Mouse (Mus musculus): ENCODE data around the gene Fam83b. TPM values are rescaled to one million over a fixed set of nuclear protein-coding genes. Genes with fewer than 3 reads are reported as not detected.

Fam83b gene
- under 1 TPM; 0.19 to 0.40 TPM for total RNA-seq (2021)
- long read RNA-seq, experiment 1, result 0 reads
- long read RNA-seq, experiment 2, result 0 reads

DNA sequence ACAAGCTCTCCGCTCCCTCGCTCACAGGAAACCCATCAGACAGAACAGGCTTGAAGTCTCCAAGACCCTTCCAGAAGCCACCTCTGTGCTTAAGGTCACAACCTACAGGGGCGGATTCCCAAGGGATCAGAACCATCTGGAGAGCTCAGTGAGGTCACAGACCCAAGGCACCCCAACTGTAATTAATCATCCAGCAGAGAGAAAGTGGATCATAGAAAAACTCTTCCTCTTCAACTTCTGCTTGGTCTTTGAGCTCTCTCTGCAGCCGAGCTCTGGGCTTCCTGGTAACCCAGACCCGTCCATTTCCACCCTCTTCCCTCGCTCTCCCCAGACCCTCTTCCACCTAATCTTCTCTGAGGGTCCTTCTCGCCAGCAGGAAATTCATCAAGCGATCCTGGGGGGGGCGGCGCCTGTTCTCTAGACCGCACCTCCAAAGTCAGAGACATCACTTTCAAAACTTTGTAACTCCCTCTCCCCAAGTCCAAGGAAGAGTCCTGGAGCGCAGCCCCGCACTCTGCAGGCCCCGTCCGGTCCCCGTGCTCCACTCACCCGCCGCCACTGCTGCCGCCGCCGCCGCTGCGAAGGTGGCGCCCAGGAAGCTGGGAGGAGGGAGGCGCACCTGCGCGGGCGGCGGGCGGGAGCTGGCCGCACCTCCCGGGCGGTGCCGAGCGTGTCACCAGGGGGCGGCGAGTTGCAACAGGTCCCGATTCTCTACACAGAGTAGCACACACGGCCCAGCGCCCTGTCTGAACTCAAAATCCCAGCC is at the start of gene Fam83b:
Gene Fam83b, minus strand, starts transcription at position 602 of the 766 bp plus-strand sequence.
- peak; percentile 9 to 22 for DNase-seq (ENCODE audit: low spot score in 2 of 2)

DNA sequence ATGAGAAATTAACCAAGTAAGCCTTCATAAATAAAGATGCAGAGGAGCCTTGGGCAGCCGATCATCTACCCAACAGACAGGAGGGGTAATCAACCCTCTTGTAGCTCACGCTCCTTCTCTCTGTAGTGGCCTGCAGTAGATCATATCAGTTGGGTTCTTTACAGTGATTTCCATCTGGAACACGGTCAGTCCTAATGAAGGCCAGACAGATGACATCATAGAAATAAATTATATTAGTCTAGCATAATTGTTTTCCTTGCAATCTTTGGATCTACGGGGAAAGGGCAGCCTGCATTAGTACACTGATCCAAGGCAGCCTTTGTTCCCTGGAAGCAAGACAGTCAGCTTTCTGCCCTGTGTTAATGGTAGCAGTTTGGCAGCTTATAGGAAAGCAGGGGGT is 47.2 kb upstream of the Fam83b start:
- DNase-seq (ENCODE audit: low spot score in 2 of 2), result no peak

DNA sequence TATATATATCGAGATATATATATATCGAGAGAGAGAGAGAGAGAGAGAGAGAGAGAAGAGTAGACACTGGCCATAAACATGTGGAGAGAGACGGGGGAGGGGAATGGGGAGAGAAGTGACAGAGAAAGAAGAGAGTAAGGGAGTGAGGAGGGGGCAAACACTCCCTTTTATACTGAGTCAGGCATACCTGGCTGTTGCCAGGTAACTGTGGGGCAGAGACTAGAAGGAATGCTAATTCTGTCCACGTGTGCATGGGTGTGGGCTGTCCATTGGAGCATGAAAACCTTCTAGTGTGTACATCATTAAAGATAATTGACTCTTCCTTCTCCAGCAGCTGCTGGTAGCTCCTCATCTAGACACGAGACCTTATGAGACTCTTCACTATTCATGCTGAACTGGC is 36.8 kb upstream of the Fam83b start:
- no peak for DNase-seq (ENCODE audit: low spot score in 2 of 2)

DNA sequence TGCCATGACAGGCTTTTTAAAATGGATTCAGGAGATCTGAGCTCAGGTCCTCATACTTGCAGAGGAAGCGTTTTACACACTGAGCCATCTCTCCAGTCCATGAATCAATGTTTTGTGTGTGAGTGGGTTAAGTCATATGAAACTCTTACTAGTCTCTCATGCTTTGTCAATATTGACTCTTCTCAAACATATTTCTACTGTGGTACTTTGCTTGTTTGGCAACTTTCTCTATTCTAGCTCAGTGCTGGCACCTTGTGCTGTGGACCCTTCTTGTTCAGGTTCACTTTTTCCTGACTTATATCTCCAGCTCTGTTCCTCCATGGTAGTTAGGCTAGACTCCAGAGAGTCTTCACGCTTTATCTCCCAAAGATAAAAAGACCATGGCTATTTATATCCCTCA is 36.0 kb upstream of the Fam83b start:
- no peak for DNase-seq (ENCODE audit: low spot score in 2 of 2)

DNA sequence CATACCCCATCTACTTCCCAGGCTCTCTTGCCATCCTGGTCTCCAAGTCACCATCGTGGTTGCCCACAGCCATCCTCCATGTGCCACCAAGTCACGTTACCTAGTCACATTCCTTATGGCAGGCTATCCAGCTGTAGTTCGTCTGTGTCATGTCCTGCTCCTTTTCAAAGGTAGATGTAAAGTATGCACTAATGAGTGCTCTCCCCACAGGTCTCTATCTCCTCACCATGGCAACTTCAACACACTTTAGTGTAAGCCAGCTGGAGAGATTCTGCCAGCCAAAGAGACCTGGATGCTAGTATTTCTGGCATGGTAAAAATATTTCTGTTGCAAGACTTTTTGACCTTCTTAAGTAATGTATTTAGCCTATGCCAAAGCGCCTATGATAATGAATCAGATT is 30.5 kb upstream of the Fam83b start:
- no peak for DNase-seq (ENCODE audit: low spot score in 2 of 2)

DNA sequence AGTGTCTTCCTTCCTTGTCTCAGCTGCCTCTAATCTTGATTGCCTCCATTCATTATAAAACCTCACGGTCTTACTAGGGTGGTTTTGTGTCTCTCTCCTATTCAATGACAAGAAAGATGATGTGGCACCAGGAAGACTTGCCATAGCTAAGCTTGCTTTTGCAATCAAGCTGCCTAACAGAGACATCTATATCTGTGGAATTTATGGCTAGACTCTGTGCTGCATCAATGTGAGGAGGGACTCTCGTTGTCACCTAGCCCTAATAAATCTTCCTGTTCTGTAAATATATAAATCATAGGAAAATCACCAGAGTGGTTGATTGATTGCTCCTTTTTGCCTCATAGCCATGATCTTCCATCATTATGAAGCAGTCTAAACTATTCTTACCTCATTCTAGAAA is 26.9 kb upstream of the Fam83b start:
- no peak for DNase-seq (ENCODE audit: low spot score in 2 of 2)

DNA sequence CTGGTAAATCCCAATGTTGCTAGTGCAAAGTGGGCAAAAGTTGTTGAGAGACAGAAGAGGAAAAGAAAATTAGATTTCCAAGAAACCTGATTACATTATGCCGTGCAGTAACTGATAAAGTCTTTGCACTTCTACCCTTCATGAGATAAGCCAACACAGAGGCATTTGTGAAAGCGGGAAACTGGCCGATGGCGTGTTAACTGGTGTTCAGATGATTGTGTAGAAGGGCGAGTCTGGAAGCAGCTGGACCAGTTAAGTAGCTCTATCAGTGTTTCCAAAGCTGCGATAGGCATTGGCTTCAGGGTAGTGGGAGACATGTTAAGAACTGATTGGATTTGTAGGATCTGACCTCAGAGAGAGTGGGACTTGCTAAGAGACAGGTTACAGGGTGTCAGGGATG is 17.0 kb upstream of the Fam83b start:
- no peak for DNase-seq (ENCODE audit: low spot score in 2 of 2)

DNA sequence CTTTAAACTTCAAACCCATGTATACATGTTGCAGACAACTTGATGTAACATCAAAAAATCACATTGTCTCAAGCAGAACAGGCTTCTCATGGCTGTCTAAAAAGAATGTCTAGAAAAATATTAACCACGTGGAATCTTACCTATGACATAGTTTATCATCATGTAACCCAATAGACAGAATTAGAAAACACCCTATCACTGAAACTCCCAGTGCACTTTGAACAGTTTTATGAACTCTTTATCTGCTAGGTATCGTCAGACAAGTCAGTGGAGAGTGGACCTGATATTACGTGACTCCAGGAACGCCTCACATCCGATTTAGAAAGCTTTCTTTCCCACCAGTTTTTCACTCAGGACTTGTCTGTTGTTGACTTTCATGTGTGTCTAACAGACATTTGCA is 15.1 kb upstream of the Fam83b start:
- no peak for DNase-seq (ENCODE audit: low spot score in 2 of 2)

DNA sequence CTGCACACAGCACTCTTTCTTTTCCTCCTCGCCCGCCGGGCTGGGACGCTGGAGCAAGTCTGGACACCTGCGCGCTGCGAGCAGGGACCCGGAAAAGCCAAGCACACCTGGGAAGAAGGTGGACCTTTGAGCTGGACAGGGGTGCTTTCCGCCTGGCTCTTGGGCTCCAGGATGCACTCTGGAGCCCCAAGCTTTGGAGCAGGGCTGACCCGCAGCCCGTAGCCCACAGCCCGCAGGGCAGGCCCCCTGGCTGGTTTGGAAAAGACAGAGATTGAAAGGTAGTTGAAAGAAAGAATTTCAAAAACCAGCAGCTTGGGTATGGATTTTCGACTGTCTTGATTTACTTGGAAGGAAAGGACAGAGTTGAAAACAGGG is 352 bp upstream of the Fam83b start:
- no peak for DNase-seq (ENCODE audit: low spot score in 2 of 2)

DNA sequence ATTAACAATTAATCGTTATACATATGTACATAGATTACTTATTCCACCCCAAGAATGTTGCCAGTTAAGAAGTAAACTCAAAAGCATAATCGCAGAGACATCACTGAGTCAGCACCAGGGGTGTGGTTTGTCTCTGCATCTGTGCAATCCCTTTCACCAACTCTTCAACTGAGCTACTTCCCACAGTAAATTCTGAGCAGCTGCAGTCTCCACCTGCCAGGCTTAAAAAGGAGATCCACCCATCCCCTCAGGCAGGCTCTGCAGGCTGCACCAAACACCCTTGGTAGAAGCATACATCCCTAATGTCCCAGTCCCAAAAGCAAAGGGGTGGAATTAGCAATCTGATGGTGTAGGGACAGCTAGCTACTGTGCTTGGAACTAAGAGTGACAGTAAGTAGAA is 1.3 kb downstream of the Fam83b start:
- DNase-seq (ENCODE audit: low spot score in 2 of 2), result no peak

DNA sequence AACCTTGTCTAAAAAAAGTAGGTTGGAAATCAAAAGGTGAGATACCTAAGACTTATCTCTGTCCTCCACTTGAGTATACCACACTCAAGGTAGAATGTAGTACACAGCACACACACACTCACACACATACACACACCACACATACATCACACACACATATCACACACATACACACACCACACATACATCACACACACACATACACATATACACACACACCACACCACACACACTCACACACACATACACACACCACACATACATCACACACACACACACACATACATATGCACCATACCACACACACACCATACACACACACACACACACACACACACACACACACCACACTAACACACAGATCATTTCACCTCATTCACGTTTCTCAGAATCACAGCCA is 2.8 kb downstream of the Fam83b start:
- no peak for DNase-seq (ENCODE audit: low spot score in 2 of 2)

DNA sequence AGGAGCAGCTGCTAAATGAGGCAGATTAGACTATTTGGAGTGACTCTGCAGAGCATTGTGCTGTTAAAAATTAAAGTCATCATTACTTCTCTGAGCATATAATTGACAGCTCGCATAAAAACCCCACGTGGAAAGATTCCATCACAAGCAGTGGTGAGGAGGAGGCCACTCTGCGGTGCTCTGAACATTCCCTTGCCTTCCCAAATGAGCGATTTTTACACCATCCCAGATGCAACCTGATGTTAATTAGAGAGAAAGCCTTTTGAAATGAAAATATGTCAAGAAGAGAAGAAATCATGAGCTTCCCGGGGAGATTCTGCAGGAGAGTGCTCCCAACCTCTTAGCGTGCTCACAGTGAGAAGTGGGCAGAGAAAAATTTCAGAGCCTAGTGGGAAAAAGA is 4.1 kb downstream of the Fam83b start:
- no peak for DNase-seq (ENCODE audit: low spot score in 2 of 2)

DNA sequence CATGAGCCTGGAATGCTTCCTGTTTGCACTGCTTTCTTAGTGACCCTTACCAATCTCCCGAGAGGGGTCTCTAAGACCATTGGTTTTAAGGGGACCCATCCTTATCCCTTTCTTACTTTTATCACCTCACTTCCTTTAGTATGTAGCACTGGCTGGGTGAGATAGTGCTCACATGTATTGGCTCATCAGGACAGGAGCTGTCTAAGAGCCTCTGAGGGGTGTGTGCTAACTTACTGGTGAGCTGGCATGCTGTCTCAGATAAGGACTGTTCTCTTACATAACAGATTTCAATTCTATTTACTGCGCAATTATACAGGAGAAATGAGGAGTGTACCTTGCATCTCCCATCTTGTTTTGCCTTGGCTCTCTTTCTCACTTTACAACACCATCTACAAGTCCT is 7.7 kb downstream of the Fam83b start:
- no peak for DNase-seq (ENCODE audit: low spot score in 2 of 2)

DNA sequence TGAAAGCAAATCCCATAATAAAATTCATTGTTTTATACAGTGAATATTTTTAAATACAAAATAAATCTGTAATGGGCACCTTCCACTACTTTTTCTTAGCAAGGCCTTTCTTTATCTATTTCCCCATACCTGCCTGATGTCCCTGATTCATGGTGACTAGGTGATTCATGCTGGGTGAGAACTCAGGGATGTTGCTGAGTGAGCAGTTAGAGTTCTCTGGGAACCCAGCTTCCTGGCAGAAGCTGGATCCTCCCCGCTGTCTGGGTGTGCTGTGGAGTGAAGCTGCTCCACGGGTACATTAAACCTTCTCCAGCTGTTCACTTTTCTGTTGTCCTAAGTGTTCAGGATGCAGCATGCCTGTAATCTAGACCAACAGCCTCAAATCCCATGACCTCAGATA is 13.2 kb downstream of the Fam83b start:
- DNase-seq (ENCODE audit: low spot score in 2 of 2), result no peak

DNA sequence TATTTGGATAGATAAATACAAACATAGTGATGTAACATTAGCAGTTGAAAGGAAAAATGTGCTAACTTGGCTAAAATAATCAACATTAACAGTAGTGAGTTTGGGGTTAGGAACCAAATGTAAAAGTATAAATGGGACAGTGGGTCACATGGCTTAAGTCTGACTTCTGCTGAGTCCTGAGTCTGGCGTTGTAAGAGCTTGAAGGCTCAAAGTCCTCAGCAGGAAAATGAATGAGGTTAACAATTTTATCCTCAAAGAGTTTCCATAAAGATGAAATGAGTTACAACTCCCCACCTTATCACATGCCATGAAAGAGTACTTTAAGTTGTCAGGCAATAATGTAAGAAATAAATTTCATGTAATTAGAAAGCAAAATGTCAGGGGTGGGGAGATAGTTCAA is 13.8 kb downstream of the Fam83b start:
- no peak for DNase-seq (ENCODE audit: low spot score in 2 of 2)

DNA sequence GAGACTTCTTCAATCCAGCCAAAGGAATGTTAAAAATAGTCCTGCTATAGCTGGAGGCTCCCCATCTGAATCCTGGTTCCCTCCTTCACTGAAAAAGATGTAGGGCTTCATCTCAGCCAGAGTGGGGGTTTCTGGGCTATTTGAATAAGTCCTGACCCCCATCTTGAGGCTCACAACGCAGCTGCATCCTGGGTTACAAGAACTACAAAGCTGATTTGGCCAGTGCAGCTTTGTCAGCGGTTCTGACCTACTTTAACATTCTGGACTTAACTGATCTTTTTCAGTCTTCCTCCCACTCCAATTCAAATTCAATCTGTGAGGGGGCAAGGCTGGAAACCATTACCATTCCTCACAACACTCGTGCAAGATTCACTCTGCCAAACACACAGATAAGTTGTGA is 20.2 kb downstream of the Fam83b start:
- no peak for DNase-seq (ENCODE audit: low spot score in 2 of 2)

DNA sequence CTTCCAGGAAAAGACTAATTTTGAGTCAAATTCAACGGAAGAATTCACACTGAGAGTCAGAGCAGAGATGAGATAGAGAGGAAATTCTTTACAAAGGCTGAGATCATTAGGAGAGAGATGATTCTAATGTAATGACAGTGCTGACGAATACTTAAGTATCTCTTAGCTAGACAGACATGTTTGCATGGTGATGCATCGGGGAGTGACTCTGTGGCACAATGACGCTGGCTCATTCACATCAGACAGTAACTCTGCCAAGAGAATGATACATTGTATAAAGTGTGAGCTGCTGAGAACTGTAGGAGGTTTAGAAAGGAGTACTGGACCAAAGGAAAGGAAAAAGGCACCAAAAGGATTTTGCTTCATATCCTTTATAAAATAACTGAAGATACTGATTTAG is 26.2 kb downstream of the Fam83b start:
- DNase-seq (ENCODE audit: low spot score in 2 of 2), result no peak

DNA sequence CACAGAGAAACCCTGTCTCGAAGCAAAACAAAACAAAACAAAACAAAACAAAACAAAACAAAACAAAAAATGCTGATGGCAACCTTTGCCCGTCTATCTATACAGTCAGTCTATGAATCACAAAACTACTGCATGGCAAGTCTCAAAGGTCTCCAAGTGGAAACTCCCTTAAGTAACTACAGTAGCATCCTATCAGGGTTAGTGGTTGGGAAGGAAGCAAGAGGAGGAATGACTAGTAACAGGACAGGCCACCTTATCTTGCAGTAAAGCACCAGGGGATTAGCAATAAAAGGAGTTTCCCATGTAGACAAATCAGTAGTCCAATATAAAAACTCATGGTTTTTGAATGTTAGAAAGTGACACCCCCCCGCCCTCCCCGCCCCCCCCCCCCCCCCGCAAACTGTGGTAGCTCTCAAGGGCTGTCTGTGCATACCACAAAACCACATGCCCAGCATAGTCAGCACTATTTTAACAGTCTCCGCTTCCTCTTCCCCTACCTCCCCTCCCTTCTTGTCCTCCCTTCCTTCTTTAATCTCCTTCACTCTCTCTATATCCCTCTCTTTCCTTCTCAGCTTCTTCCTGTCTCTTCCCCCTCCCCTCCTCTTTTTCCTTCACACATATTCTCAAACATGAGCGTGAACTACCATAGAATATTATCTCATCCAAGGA is 26.8 kb downstream of the Fam83b start:
- DNase-seq (ENCODE audit: low spot score in 2 of 2), result no peak

DNA sequence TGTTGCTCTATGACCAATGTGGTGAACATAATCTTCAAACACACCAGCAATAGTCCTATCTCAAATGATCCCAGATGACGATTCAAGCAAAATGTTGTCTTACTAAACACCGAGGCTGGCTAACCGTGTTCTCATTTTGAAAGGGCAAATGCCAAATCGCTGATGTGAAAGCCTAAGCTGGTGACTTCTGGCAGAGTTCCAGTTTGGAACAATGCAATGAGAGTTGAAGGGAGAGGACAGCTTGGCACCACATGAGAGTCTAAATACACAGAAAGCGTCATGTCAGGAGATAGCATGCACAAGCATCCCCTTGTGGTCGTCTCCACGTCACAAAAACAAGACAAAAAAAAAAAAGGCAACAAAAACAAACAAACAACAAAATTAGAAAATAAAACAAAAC is 27.6 kb downstream of the Fam83b start:
- DNase-seq (ENCODE audit: low spot score in 2 of 2), result no peak

DNA sequence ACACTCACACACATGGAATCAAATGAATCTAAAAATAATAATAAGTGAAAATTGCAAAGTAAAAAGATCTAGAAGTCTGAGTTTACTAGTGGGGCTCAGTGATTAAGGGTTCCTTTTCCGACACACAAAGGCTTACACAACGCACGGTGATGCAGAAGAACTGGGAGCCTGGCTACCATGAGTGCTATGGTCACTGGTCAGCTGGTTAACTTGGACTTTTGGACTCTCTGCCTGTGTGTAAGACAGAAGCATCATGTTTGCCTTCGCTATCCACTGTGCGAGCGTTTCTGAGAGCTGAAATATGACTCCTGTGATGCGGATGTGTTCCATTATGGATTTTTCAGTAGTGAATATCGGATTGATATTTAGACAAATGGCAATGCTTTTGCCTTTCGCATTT is 30.9 kb downstream of the Fam83b start:
- no peak for DNase-seq (ENCODE audit: low spot score in 2 of 2)

DNA sequence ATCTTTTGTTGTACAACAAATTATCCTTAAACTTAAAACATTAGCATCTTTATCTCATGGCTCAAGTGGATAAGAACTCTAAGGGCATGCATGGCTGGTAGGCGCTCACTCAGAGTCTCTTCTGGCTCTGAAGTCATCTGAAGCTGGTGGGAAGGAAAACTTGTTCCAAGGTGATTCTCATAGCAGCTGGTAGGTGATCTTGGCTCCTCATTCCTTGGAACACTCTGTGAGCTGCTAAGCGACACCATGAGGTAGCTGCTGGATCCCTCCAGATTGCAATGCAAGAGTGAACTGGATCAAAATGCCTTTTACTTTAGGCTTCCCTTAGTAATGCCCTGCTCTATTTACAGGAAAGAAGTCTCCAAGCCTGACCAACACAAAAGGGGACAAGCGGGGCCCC is 34.5 kb downstream of the Fam83b start:
- no peak for DNase-seq (ENCODE audit: low spot score in 2 of 2)

DNA sequence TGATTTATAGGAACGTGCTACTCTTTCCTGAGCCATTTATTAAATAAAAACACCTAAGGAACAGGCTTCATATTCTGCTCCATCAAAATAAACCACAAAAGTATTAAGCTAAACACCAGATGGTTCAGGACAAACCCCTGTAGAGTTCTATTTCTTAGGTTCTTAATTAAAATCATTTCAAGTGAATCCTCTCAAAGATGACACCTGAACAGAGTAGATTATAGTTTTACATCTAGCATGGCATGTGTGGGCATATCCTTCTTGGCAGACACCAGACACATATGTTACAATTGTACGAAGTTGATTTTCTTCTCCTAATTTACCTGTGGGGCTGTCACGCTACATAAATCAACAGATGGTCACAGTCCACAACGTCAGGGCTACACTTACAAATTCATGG is 35.5 kb downstream of the Fam83b start:
- DNase-seq (ENCODE audit: low spot score in 2 of 2), result no peak

DNA sequence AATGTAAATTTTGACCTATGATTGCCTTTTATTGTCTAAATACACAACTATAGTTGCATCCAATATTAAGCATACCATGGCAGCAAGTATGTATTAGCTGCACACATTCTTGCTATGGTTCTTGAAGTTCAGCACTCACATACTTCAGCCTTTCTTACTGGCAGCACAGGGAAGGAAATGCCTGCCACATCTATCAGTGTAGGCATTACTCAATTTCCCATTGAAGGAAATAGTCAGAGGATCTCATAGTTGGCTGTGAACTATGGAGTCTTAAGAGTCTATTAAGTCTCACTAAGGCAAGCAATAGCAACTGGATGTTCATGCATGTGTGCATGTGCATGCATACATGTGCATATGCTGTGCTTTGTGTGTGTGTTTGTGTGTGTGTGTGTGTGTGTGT is 41.3 kb downstream of the Fam83b start:
- DNase-seq (ENCODE audit: low spot score in 2 of 2), result no peak

Measured in adrenal gland, adult 18-20 months (tissue).